Mouse (Mus musculus) spleen, adult 2 months (tissue): ENCODE results near the gene Chst8.

ENCODE experiments used
- CTCF ChIP-seq: fragments of 200-500 bp; IDR thresholded peaks from 2 replicates; pipeline ENCODE4 v1.5.1; 2011; ENCODE audit warnings: mild to moderate bottlenecking, inconsistent platforms; ENCODE audit not compliant: insufficient read depth, insufficient read length, insufficient replicate concordance; ENCODE audit errors: extremely low read depth
- POLR2A ChIP-seq: fragments of 200-500 bp; IDR thresholded peaks from 2 replicates; pipeline ENCODE4 v1.6.1; 2011; ENCODE audit warnings: low read depth, low read length, inconsistent platforms

GRCm38 (mm10) chr7:34847900-34848299 is 35.4 kb upstream of the Chst8 start:
- TF ChIP-seq CTCF (no peak), POLR2A (no peak)
